ENCODE assay signal across 30 mouse cellular contexts in genomic region chr11:4249151-4249550, GRCm38 (mm10). TPM values are rescaled to one million over a fixed set of nuclear protein-coding genes. Genes with fewer than 3 reads are reported as not detected.
DNase-seq lines count a peak whose midpoint lies in the region; ATAC-seq and TF ChIP-seq lines count a peak whose summit lies in the region.
"Had no signal": no experiment of that assay in that cellular context is flagged by ENCODE, and none has a peak within 500 bp of the region (broad histone marks: within the 10 kb centered on the region; RNA-seq: fewer than 3 reads in every experiment).

No protein-coding gene starts in this region.

- no peaks in the 10 kb centered on the region for H3K36me3 ChIP-seq in CH12.LX (replicated peaks in 1 of 2; ENCODE audit: control insufficient read depth in 1 of 2, insufficient read depth in 1 of 2, low read length in 1 of 2)
- H3K36me3 ChIP-seq in intestine, embryonic 15.5 days, result no peaks in the 10 kb centered on the region
- no peaks in the 10 kb centered on the region for H3K36me3 ChIP-seq in stomach, postnatal 0 days (ENCODE audit: control insufficient read depth, insufficient read depth, low read length)
- H3K36me3 ChIP-seq in forebrain, embryonic 16.5 days (ENCODE audit: control insufficient read depth, insufficient read depth), result no peaks in the 10 kb centered on the region
- H3K36me3 ChIP-seq: embryonic facial prominence, embryonic 12.5 days; embryonic facial prominence, embryonic 15.5 days; G1E; heart, embryonic 12.5 days; heart, embryonic 15.5 days had no signal

- intact Hi-C loops in left cerebral cortex, postnatal 10 days (cut with DNase I), result no loop called here

- H3K4me1 ChIP-seq in CH12.LX (ENCODE audit: control insufficient read depth in 1 of 2, insufficient read depth in 2 of 2), result peaks cover 10 to 39% of the 10 kb centered on the region in 2 experiments
- H3K4me1 ChIP-seq in intestine, embryonic 15.5 days (replicated peaks), result no peaks in the 10 kb centered on the region
- no peaks in the 10 kb centered on the region for H3K4me1 ChIP-seq in stomach, postnatal 0 days (replicated peaks; ENCODE audit: control insufficient read depth, insufficient read depth)
- no peaks in the 10 kb centered on the region for H3K4me1 ChIP-seq in forebrain, embryonic 16.5 days (replicated peaks; ENCODE audit: control insufficient read depth, insufficient read depth, low read length)
- H3K4me1 ChIP-seq: embryonic facial prominence, embryonic 12.5 days; embryonic facial prominence, embryonic 15.5 days; heart, embryonic 12.5 days; heart, embryonic 15.5 days had no signal

- H3K9me3 ChIP-seq in CH12.LX (replicated peaks; ENCODE audit: low read length), result peaks cover 3% of the 10 kb centered on the region
- H3K9me3 ChIP-seq in intestine, embryonic 15.5 days, result no peaks in the 10 kb centered on the region
- H3K9me3 ChIP-seq in stomach, postnatal 0 days (ENCODE audit: control insufficient read depth, low read length), result no peaks in the 10 kb centered on the region
- H3K9me3 ChIP-seq in forebrain, embryonic 16.5 days (ENCODE audit: control insufficient read depth, low read length), result no peaks in the 10 kb centered on the region
- H3K9me3 ChIP-seq: embryonic facial prominence, embryonic 12.5 days; embryonic facial prominence, embryonic 15.5 days; heart, embryonic 12.5 days; heart, embryonic 15.5 days had no signal

- WGBS in intestine, embryonic 15.5 days, result 88% methylated on average over 3 of the region's 3 CpGs
- WGBS in stomach, postnatal 0 days, result 80% methylated on average over 3 of the region's 3 CpGs
- 97% methylated on average over 3 of the region's 3 CpGs for WGBS in forebrain, embryonic 16.5 days

- no peak overlapping the region for H3K4me2 ChIP-seq in CH12.LX (ENCODE audit: insufficient read depth, low read depth, poor library complexity, severe bottlenecking)
- H3K4me2 ChIP-seq in intestine, embryonic 15.5 days (replicated peaks), result no peak overlapping the region
- H3K4me2 ChIP-seq in stomach, postnatal 0 days (replicated peaks; ENCODE audit: low read depth), result no peak overlapping the region
- H3K4me2 ChIP-seq in forebrain, embryonic 16.5 days (ENCODE audit: low read length), result no peak overlapping the region
- H3K4me2 ChIP-seq: embryonic facial prominence, embryonic 12.5 days; embryonic facial prominence, embryonic 15.5 days; heart, embryonic 12.5 days; heart, embryonic 15.5 days; hindbrain, embryonic 14.5 days had no signal

- in situ Hi-C loops in CH12.LX (cut with MboI; ENCODE audit: low pct_ligation_motif_present, low pct_unique_long_range_greater_than_20kb, low sequenced_read_pairs), result no loop called here

- no peak overlapping the region for H3K4me3 ChIP-seq in CH12.LX (replicated peaks in 1 of 3; ENCODE audit: low read depth in 2 of 3, low read length in 2 of 3, poor library complexity in 1 of 3)
- no peak overlapping the region for H3K4me3 ChIP-seq in intestine, embryonic 15.5 days (replicated peaks)
- H3K4me3 ChIP-seq in stomach, postnatal 0 days (ENCODE audit: low read depth, low read length), result no peak overlapping the region
- no peak overlapping the region for H3K4me3 ChIP-seq in forebrain, embryonic 16.5 days (replicated peaks; ENCODE audit: low read length)
- H3K4me3 ChIP-seq: embryonic facial prominence, embryonic 12.5 days; embryonic facial prominence, embryonic 15.5 days; heart, embryonic 12.5 days; heart, embryonic 15.5 days had no signal

- TF ChIP-seq CTCF in CH12.LX (conservative IDR thresholded peaks at IDR 0.05 in 1 of 2, IDR thresholded peaks at IDR 0.05 in 1 of 2; ENCODE audit: low read depth in 2 of 2, low read length in 2 of 2), result no peak
- TF ChIP-seq CTCF in stomach, postnatal 0 days (IDR thresholded peaks at IDR 0.05; ENCODE audit: low read depth), result no peak

- TF ChIP-seq EP300 in CH12.LX (IDR thresholded peaks at IDR 0.05; ENCODE audit: low read length), result no peak
- no peak for TF ChIP-seq EP300 in stomach, postnatal 0 days (optimal IDR thresholded peaks at IDR 0.05)

- dilution Hi-C loops in CH12.LX (cut with MboI; ENCODE audit: extremely low pct_ligation_motif_present, extremely low pct_unique_long_range_greater_than_20kb, low sequenced_read_pairs), result no loop called here

- no peak for TF ChIP-seq RAD21 in CH12.LX (IDR thresholded peaks at IDR 0.05; ENCODE audit: low read depth, low read length)

- no peak overlapping the region for H3K27ac ChIP-seq in CH12.LX (ENCODE audit: insufficient read depth, low read depth)
- no peak overlapping the region for H3K27ac ChIP-seq in intestine, embryonic 15.5 days
- no peak overlapping the region for H3K27ac ChIP-seq in stomach, postnatal 0 days (replicated peaks)
- H3K27ac ChIP-seq in forebrain, embryonic 16.5 days (ENCODE audit: low read length), result no peak overlapping the region
- H3K27ac ChIP-seq: embryonic facial prominence, embryonic 12.5 days; embryonic facial prominence, embryonic 15.5 days; heart, embryonic 15.5 days; hindbrain, embryonic 14.5 days had no signal

- ATAC-seq in intestine, embryonic 15.5 days, result peak; percentile 51; the same call in 1 of the 2 replicates
- ATAC-seq in stomach, postnatal 0 days (ENCODE audit: low FRiP score, low TSS enrichment), result peak; percentile 68; the same call in 1 of the 2 replicates
- ATAC-seq in forebrain, embryonic 16.5 days, result no peak
- ATAC-seq: CD4-positive, CD25-positive, alpha-beta regulatory T cell, adult 4 months; forebrain, embryonic 14.5 days; Patski had no signal

- H3K27me3 ChIP-seq in CH12.LX (replicated peaks), result no peaks in the 10 kb centered on the region
- H3K27me3 ChIP-seq in intestine, embryonic 15.5 days (replicated peaks), result no peaks in the 10 kb centered on the region
- H3K27me3 ChIP-seq in stomach, postnatal 0 days (ENCODE audit: control insufficient read depth, insufficient read depth, low read length), result no peaks in the 10 kb centered on the region
- no peaks in the 10 kb centered on the region for H3K27me3 ChIP-seq in forebrain, embryonic 16.5 days (replicated peaks; ENCODE audit: control insufficient read depth, insufficient read depth, low read length)
- H3K27me3 ChIP-seq: embryonic facial prominence, embryonic 12.5 days; embryonic facial prominence, embryonic 15.5 days; heart, embryonic 15.5 days had no signal

- no peak for DNase-seq in CH12.LX (ENCODE audit: extremely low read depth)
- peak; percentile 35 for DNase-seq in naive thymus-derived CD4-positive, alpha-beta T cell, adult 2 months (ENCODE audit: low read depth)
- DNase-seq in stomach, postnatal 0 days (ENCODE audit: low spot score), result no peak
- DNase-seq in left cerebral cortex, postnatal 10 days (ENCODE audit: extremely low spot score in 1 of 2, low spot score in 2 of 2), result no peak
- no peak for DNase-seq in left cerebral cortex, adult 8-10 months (ENCODE audit: low spot score in 2 of 2)
- DNase-seq: adrenal gland, postnatal 10 days; adrenal gland, postnatal 36 days; cerebellum, adult 18-20 months; cerebellum, adult 9-10 months; cerebellum, postnatal 14 days; gastrocnemius, postnatal 10 days; heart, adult 11 months; heart, postnatal 10 days; heart, postnatal 4 days; kidney, adult 11 months had no signal

- no peak for TF ChIP-seq POLR2A in CH12.LX (IDR thresholded peaks at IDR 0.05; ENCODE audit: low read depth, low read length)

- no peak overlapping the region for H3K9ac ChIP-seq in CH12.LX (ENCODE audit: insufficient read depth, low read depth)
- no peak overlapping the region for H3K9ac ChIP-seq in intestine, embryonic 15.5 days
- no peak overlapping the region for H3K9ac ChIP-seq in stomach, postnatal 0 days (ENCODE audit: low read length)
- H3K9ac ChIP-seq in forebrain, embryonic 16.5 days (replicated peaks; ENCODE audit: low read depth, low read length), result no peak overlapping the region
- H3K9ac ChIP-seq: embryonic facial prominence, embryonic 12.5 days; embryonic facial prominence, embryonic 15.5 days; heart, embryonic 12.5 days; heart, embryonic 15.5 days; hindbrain, embryonic 14.5 days had no signal

- no peaks in the 10 kb centered on the region for H3K79me2 ChIP-seq in CH12.LX (replicated peaks; ENCODE audit: control insufficient read depth, extremely low read depth, insufficient read depth, poor library complexity, severe bottlenecking)

TF ChIP-seq in CH12.LX, 34 proteins besides CTCF, POLR2A, EP300 and RAD21:
- TF ChIP-seq BHLHE40 (IDR thresholded peaks at IDR 0.05; ENCODE audit: low read depth, low read length), result peak; percentile 60
- TF ChIP-seq MXI1 (IDR thresholded peaks at IDR 0.05; ENCODE audit: low read depth, low read length), result no peak
- TF ChIP-seq ZNF384 (IDR thresholded peaks at IDR 0.05; ENCODE audit: low read depth, low read length), result no peak

RNA-seq across cellular contexts. Expression of gene Lif, which starts 8.2 kb away (rescaled TPM):
- total RNA-seq in CH12.LX (2012; rRNA removed) (0.42 and 1.8 TPM in 2 replicates), CH12.LX (2014; rRNA removed) (0.05 and 0.15 TPM in 2 replicates)
- polyA plus RNA-seq in CH12.LX (2012; ENCODE audit: insufficient read length, low read depth), result 0.07 and 0.17 TPM in 2 replicates
- 0.62 and 0.92 TPM in 2 replicates for polyA plus RNA-seq in intestine, embryonic 15.5 days (2015; fragmentation: Nextera tagmentation; extraction: Ambion mirVana)
- 0.61 and 1.1 TPM in 2 replicates for polyA plus RNA-seq in stomach, postnatal 0 days (2015; fragmentation: Nextera tagmentation; extraction: Ambion mirVana)
- under 1 TPM in 1 of 2 experiments, not detected in 1; 0.09 TPM for total RNA-seq in left cerebral cortex, postnatal 10 days (2021)
- 1 to 10 TPM in 1 of 4 experiments, under 1 TPM in 3; 0.66 to 1.3 (median 0.94) TPM for total RNA-seq in left cerebral cortex, adult 8-10 months (2022)
- polyA plus RNA-seq in forebrain, embryonic 16.5 days (2015; fragmentation: Nextera tagmentation; extraction: Ambion mirVana), result 0.05 TPM in 1 of 2 replicates, not detected in the other
- polyA plus RNA-seq: forebrain, embryonic 11.5 days; forebrain, embryonic 14.5 days; hindbrain, embryonic 11.5 days; hindbrain, embryonic 14.5 days had no signal

RNA-seq across cellular contexts. Expression of gene Osm, which starts 12.9 kb away (rescaled TPM):
- 11.0 and 12.8 TPM in 2 replicates for total RNA-seq in CH12.LX (2012; rRNA removed)
- 11.8 and 15.1 TPM in 2 replicates for total RNA-seq in CH12.LX (2014; rRNA removed)
- polyA plus RNA-seq in CH12.LX (2012; ENCODE audit: insufficient read length, low read depth), result 10.4 and 12.5 TPM in 2 replicates
- polyA plus RNA-seq in intestine, embryonic 15.5 days (2015; fragmentation: Nextera tagmentation; extraction: Ambion mirVana), result 0.20 and 0.26 TPM in 2 replicates
- polyA plus RNA-seq in stomach, postnatal 0 days (2015; fragmentation: Nextera tagmentation; extraction: Ambion mirVana), result 0.05 and 0.11 TPM in 2 replicates
- total RNA-seq in left cerebral cortex, postnatal 10 days (2021), result not detected
- total RNA-seq in left cerebral cortex, adult 8-10 months (2022), result under 1 TPM in 2 of 4 experiments, not detected in 2; 0.53 to 0.55 TPM
- polyA plus RNA-seq in forebrain, embryonic 16.5 days (2015; fragmentation: Nextera tagmentation; extraction: Ambion mirVana), result 0.10 TPM in 1 of 2 replicates, not detected in the other
- total RNA-seq: gastrocnemius, adult 18-20 months; gastrocnemius, postnatal 10 days; heart, postnatal 10 days had no signal
- polyA plus RNA-seq: C2C12; embryonic facial prominence, embryonic 12.5 days; forebrain, embryonic 11.5 days; heart, embryonic 12.5 days; hindbrain, embryonic 11.5 days; hindbrain, embryonic 14.5 days; Patski had no signal

RNA-seq across cellular contexts. Expression of gene Castor1, which starts 31.1 kb away (rescaled TPM):
- total RNA-seq in CH12.LX (2012; rRNA removed) (4.7 and 5.8 TPM in 2 replicates), CH12.LX (2014; rRNA removed) (13.0 TPM in 2 replicates)
- polyA plus RNA-seq in CH12.LX (2012; ENCODE audit: insufficient read length, low read depth), result 18.2 and 23.7 TPM in 2 replicates
- polyA plus RNA-seq in intestine, embryonic 15.5 days (2015; fragmentation: Nextera tagmentation; extraction: Ambion mirVana), result 3.1 and 4.5 TPM in 2 replicates
- polyA plus RNA-seq in stomach, postnatal 0 days (2015; fragmentation: Nextera tagmentation; extraction: Ambion mirVana), result 9.6 and 9.7 TPM in 2 replicates
- 1 to 10 TPM; 2.1 to 5.2 TPM for total RNA-seq in left cerebral cortex, postnatal 10 days (2021)
- total RNA-seq in left cerebral cortex, adult 8-10 months (2022), result 1 to 10 TPM; 3.1 to 5.9 (median 4.4) TPM
- polyA plus RNA-seq in forebrain, embryonic 16.5 days (2015; fragmentation: Nextera tagmentation; extraction: Ambion mirVana), result 2.3 TPM in 2 replicates
